Mouse (Mus musculus): Measurements from ENCODE around the gene Nat10. TPM values are rescaled to one million over a fixed set of nuclear protein-coding genes. Genes with fewer than 3 reads are reported as not detected.

Nat10 gene
- polyA plus RNA-seq, 1 experiment = 58.0 TPM

GRCm38 (mm10) chr2:103678433-103678832 is 82.6 kb downstream of the Nat10 start:
- TF ChIP-seq CTCF (IDR thresholded peaks at IDR 0.05; ENCODE audit: borderline replicate concordance, extremely low read depth, insufficient read depth, insufficient read length) = no peak
- TF ChIP-seq POLR2A (IDR thresholded peaks at IDR 0.05; ENCODE audit: borderline replicate concordance, extremely low read depth, insufficient read depth, insufficient read length, poor library complexity, severe bottlenecking) = no peak
- no peak for DNase-seq (ENCODE audit: low read depth)

GRCm38 (mm10) chr2:103677614-103678369 is 83.3 kb downstream of the Nat10 start:
- DNase-seq (ENCODE audit: low read depth) = peak; percentile 63

GRCm38 (mm10) chr2:103676808-103677207 is 84.3 kb downstream of the Nat10 start:
- no peak for DNase-seq (ENCODE audit: low read depth)
- no peak for TF ChIP-seq POLR2A (IDR thresholded peaks at IDR 0.05; ENCODE audit: borderline replicate concordance, extremely low read depth, insufficient read depth, insufficient read length, poor library complexity, severe bottlenecking)
- no peak for TF ChIP-seq CTCF (IDR thresholded peaks at IDR 0.05; ENCODE audit: borderline replicate concordance, extremely low read depth, insufficient read depth, insufficient read length)

More at GRCm38 (mm10) chr2:103677614-103678369, 83.3 kb downstream of the Nat10 start:
- TF ChIP-seq POLR2A (IDR thresholded peaks at IDR 0.05; ENCODE audit: borderline replicate concordance, extremely low read depth, insufficient read depth, insufficient read length, poor library complexity, severe bottlenecking) (no peak), CTCF (IDR thresholded peaks at IDR 0.05; ENCODE audit: borderline replicate concordance, extremely low read depth, insufficient read depth, insufficient read length) (no peak)

- DNase-seq (ENCODE audit: low read depth) = no peak
- TF ChIP-seq CTCF (IDR thresholded peaks at IDR 0.05; ENCODE audit: borderline replicate concordance, extremely low read depth, insufficient read depth, insufficient read length) = no peak
- no peak for TF ChIP-seq POLR2A (IDR thresholded peaks at IDR 0.05; ENCODE audit: borderline replicate concordance, extremely low read depth, insufficient read depth, insufficient read length, poor library complexity, severe bottlenecking)
Observed at GRCm38 (mm10) chr2:103675391-103675790, 85.7 kb downstream of the Nat10 start.

GRCm38 (mm10) chr2:103673609-103674008 is 87.5 kb downstream of the Nat10 start:
- TF ChIP-seq CTCF (IDR thresholded peaks at IDR 0.05; ENCODE audit: borderline replicate concordance, extremely low read depth, insufficient read depth, insufficient read length) (no peak), POLR2A (IDR thresholded peaks at IDR 0.05; ENCODE audit: borderline replicate concordance, extremely low read depth, insufficient read depth, insufficient read length, poor library complexity, severe bottlenecking) (no peak)
- DNase-seq (ENCODE audit: low read depth) = no peak

- no peak for TF ChIP-seq POLR2A (IDR thresholded peaks at IDR 0.05; ENCODE audit: borderline replicate concordance, extremely low read depth, insufficient read depth, insufficient read length, poor library complexity, severe bottlenecking)
- no peak for TF ChIP-seq CTCF (IDR thresholded peaks at IDR 0.05; ENCODE audit: borderline replicate concordance, extremely low read depth, insufficient read depth, insufficient read length)
- no peak for DNase-seq (ENCODE audit: low read depth)
Observed at GRCm38 (mm10) chr2:103672573-103673119, 88.4 kb downstream of the Nat10 start.

Other genes with a start within 250 kb of the Nat10 start
- 14.3 and 16.7 TPM in 2 replicates for gene Abtb2, start 195.0 kb downstream of the Nat10 start, polyA plus RNA-seq (2012; rRNA removed)
- 331 and 389 TPM in 2 replicates for gene Caprin1, start 36.4 kb upstream of the Nat10 start, polyA plus RNA-seq (2012; rRNA removed)
- gene Lmo2, start 196.7 kb upstream of the Nat10 start, polyA plus RNA-seq (2012; rRNA removed) = 35.6 and 38.3 TPM in 2 replicates